Mouse (Mus musculus): Measurements from ENCODE around the gene Cd8a. TPM values are rescaled to one million over a fixed set of nuclear protein-coding genes. Genes with fewer than 3 reads are reported as not detected.

Gene Cd8a
- polyA plus RNA-seq, 1 experiment: 0.20 TPM

Other genes with a start within 250 kb of the Cd8a start
- 19.5 and 20.4 TPM in 2 replicates for gene Thnsl2, start 229.0 kb upstream of the Cd8a start, polyA plus RNA-seq (2012; rRNA removed)
- 0.26 and 2.8 TPM in 2 replicates for gene Fabp1, start 173.6 kb upstream of the Cd8a start, polyA plus RNA-seq (2012; rRNA removed)
- 15.1 and 16.4 TPM in 2 replicates for gene Krcc1, start 101.8 kb upstream of the Cd8a start, polyA plus RNA-seq (2012; rRNA removed)
- 0.44 and 0.85 TPM in 2 replicates for gene Smyd1, start 51.2 kb upstream of the Cd8a start, polyA plus RNA-seq (2012; rRNA removed)
- gene Cd8b1, start 50.6 kb upstream of the Cd8a start, polyA plus RNA-seq (2012; rRNA removed): 0.07 and 0.08 TPM in 2 replicates
- 26.5 and 28.1 TPM in 2 replicates for gene Rmnd5a, start 67.2 kb downstream of the Cd8a start, polyA plus RNA-seq (2012; rRNA removed)
- gene Rnf103, start 120.5 kb downstream of the Cd8a start, polyA plus RNA-seq (2012; rRNA removed): 10.9 and 17.7 TPM in 2 replicates
- 53.2 and 54.2 TPM in 2 replicates for gene Chmp3, start 170.4 kb downstream of the Cd8a start, polyA plus RNA-seq (2012; rRNA removed)

Data from gonadal fat pad, adult 2 months (tissue).